Mouse (Mus musculus) forebrain, embryonic 12.5 days (tissue): Measurements from ENCODE around the gene Kif7. TPM values are rescaled to one million over a fixed set of nuclear protein-coding genes. Genes with fewer than 3 reads are reported as not detected.

Source experiments
- ATAC-seq: fragments of 200-750 bp; cut with Nextera tagmentation; 2 replicates; pipeline ENCODE4 v1.8.0; 2017; ENCODE audit warnings: moderate TSS enrichment; ENCODE audit not compliant: low FRiP score
- H3K27ac ChIP-seq: fragments of 300-500 bp; sonication (generic); 2 replicates; pipeline ENCODE4 v1.5.1; 2016; ENCODE audit warnings: mild to moderate bottlenecking
- H3K27me3 ChIP-seq: fragments of 300-500 bp; sonication (generic); 2 replicates; pipeline ENCODE4 v1.6.1; 2016; ENCODE audit warnings: mild to moderate bottlenecking
- H3K36me3 ChIP-seq: fragments of 300-500 bp; sonication (generic); replicated peaks from 2 replicates; pipeline ENCODE4 v1.6.1; 2016; ENCODE audit warnings: mild to moderate bottlenecking
- H3K4me1 ChIP-seq: fragments of 300-500 bp; sonication (generic); 2 replicates; pipeline ENCODE4 v1.6.1; 2016
- H3K4me2 ChIP-seq: fragments of 300-500 bp; sonication (generic); 2 replicates; pipeline ENCODE4 v1.6.1; 2016; ENCODE audit warnings: mild to moderate bottlenecking, moderate library complexity
- H3K4me3 ChIP-seq: fragments of 300-500 bp; sonication (generic); replicated peaks from 2 replicates; pipeline ENCODE4 v1.5.1; 2016; ENCODE audit warnings: mild to moderate bottlenecking
- H3K9ac ChIP-seq: fragments of 300-500 bp; sonication (generic); 2 replicates; pipeline ENCODE4 v1.6.1; 2016; ENCODE audit warnings: mild to moderate bottlenecking
- H3K9me3 ChIP-seq: fragments of 300-500 bp; sonication (generic); 2 replicates; pipeline ENCODE4 v1.6.1; 2016
- WGBS: fragments of 180-500 bp; shearing (Covaris S2); methylation state at CpG from one replicate; pipeline ENCODE4 v1.1.7; 2016; 5-methylcytosine and 5-hydroxymethylcytosine counted together
- polyA plus RNA-seq: library from polyadenylated mRNA; unstranded; fragments of >200 nt; fragmentation: Nextera tagmentation; extraction: Ambion mirVana; gene quantifications from 2 replicates; pipeline ENCODE4 v1.2.1, GENCODE M21; 2016

Gene Kif7
- polyA plus RNA-seq, 1 experiment from 2014 or later, result 7.7 TPM

DNA sequence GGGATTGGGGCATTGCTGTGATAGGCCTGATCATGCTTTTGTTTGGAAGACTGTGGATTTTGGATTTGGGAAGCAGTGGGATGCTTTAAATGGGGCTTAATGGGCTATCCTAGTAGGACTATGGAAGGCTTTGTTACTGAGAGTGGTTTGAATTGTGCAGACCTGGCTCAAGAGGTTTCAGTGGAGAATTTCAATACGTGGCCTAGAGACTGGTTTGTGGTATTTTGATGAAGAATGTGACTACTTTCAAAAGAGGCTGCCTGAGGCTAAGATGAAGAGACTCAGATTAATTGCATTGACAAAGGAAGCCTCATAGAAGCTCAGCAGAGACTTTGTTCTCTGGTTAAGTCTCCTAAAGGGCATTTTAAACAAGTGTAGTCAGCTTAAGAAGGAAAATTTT, 60.9 kb downstream of the Kif7 start:
- Histone ChIP-seq H3K4me1 (peaks cover 9% of the 10 kb centered on the region), H3K9me3 (no peaks in the 10 kb centered on the region), H3K4me2 (no peak overlapping the region), H3K36me3 (no peaks in the 10 kb centered on the region), H3K27me3 (no peaks in the 10 kb centered on the region), H3K9ac (no peak overlapping the region), H3K4me3 (no peak overlapping the region), H3K27ac (no peak overlapping the region)
- WGBS, result 7% methylated on average over 1 of the region's 1 CpGs
- ATAC-seq, result no peak

DNA sequence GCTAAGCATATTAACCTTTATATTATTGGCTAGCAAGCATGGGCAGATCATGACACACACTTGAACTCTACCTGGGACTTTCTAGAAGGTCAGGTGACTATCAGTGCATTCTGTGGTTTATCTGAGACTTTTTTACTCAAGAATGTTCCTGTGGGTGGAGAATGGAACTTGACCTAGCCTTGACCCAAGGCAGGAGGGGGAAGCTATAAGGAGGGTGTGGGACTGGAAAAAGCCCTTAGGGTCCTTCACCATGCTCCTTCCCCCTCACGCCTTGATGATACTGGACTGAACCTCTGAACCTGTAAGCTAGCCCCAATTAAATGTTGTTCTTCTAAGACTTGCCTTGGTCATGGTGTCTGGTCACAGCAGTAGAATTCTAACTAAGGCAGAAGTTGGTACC, 61.3 kb downstream of the Kif7 start:
- Histone ChIP-seq H3K4me2 (no peak overlapping the region), H3K4me1 (peaks cover 5% of the 10 kb centered on the region), H3K27ac (no peak overlapping the region), H3K4me3 (no peak overlapping the region), H3K36me3 (no peaks in the 10 kb centered on the region), H3K27me3 (no peaks in the 10 kb centered on the region), H3K9me3 (no peaks in the 10 kb centered on the region), H3K9ac (no peak overlapping the region)
- ATAC-seq, result no peak
- WGBS, result 64% methylated on average over 1 of the region's 1 CpGs

DNA sequence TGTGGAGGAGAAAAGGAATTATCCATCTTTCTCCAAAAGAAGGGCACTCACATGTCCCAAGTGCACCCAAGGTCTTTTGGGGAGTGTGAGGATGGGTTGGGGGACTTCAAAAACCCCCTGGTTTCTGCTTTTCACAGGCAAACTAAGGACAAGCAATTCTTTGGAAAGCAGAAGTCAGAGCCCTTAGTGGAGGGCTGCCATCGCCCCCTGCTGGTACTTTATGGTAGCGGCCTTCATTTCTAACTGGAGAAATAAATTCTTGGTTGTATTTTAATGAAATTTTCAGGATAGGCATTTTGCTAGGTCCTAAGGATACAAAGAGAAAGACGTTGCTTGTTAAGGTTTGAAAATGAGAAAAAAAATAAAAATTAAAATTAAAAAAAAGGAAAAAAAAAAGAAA, 66.5 kb downstream of the Kif7 start:
- Histone ChIP-seq H3K4me3 (no peak overlapping the region), H3K9ac (no peak overlapping the region), H3K27me3 (no peaks in the 10 kb centered on the region), H3K9me3 (no peaks in the 10 kb centered on the region), H3K27ac (no peak overlapping the region), H3K36me3 (no peaks in the 10 kb centered on the region), H3K4me2 (no peak overlapping the region), H3K4me1 (no peaks in the 10 kb centered on the region)
- 10% methylated on average over 3 of the region's 3 CpGs for WGBS
- ATAC-seq, result no peak

Other genes with a start within 250 kb of the Kif7 start
- gene Polg, start 249.4 kb downstream of the Kif7 start, polyA plus RNA-seq, result 41.7 and 45.1 TPM in 2 replicates
- 7.1 and 8.5 TPM in 2 replicates for gene Rhcg, start 98.1 kb downstream of the Kif7 start, polyA plus RNA-seq
- gene Ticrr, start 55.5 kb downstream of the Kif7 start, polyA plus RNA-seq, result 15.5 and 16.4 TPM in 2 replicates
- gene Plin1, start 17.2 kb upstream of the Kif7 start, polyA plus RNA-seq, result 0.13 TPM in 1 of 2 replicates, not detected in the other
- 9.4 and 9.5 TPM in 2 replicates for gene Pex11a, start 27.4 kb upstream of the Kif7 start, polyA plus RNA-seq
- gene Wdr93, start 27.4 kb upstream of the Kif7 start, polyA plus RNA-seq, result 0.14 and 0.24 TPM in 2 replicates
- not detected in 2 replicates for gene Mesp1, start 78.1 kb upstream of the Kif7 start, polyA plus RNA-seq
- 0.46 and 0.75 TPM in 2 replicates for gene Mesp2, start 95.0 kb upstream of the Kif7 start, polyA plus RNA-seq
- gene Anpep, start 145.3 kb upstream of the Kif7 start, polyA plus RNA-seq, result 1.9 and 2.9 TPM in 2 replicates
- 48.2 and 58.7 TPM in 2 replicates for gene Ap3s2, start 204.9 kb upstream of the Kif7 start, polyA plus RNA-seq
- gene Arpin, start 219.6 kb upstream of the Kif7 start, polyA plus RNA-seq, result 18.5 and 19.9 TPM in 2 replicates